Mouse (Mus musculus): ENCODE results near the gene Entpd6. TPM values are rescaled to one million over a fixed set of nuclear protein-coding genes. Genes with fewer than 3 reads are reported as not detected.

Entpd6 gene
- polyA plus RNA-seq, 1 experiment from 2014 or later = 22.6 TPM

DNA sequence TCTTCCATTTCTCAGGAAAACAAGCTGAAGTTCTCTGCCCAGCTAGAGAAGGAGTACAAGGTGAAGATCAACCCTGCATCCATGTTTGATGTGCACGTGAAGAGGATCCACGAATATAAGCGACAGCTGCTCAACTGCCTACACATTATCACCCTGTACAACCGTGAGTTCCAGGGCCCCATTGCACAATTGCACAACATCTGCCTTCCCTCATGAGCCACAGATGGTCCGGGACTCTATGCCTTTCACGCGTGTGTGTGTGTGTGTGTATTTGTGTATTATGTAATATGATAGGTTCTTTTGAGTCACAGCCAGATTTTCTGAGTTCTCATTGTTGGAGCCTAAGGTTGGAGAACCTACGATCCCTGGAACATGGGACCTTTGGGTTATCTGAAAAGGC lies 71.9 kb downstream of the Entpd6 start:
- Histone ChIP-seq H3K4me2 (ENCODE audit: low read depth, severe bottlenecking) (no peak overlapping the region), H3K27me3 (ENCODE audit: control insufficient read depth, insufficient read depth, low read length) (no peaks in the 10 kb centered on the region), H3K9ac (ENCODE audit: low read length) (no peak overlapping the region), H3K4me1 (ENCODE audit: control insufficient read depth, insufficient read depth, low read length) (no peaks in the 10 kb centered on the region), H3K9me3 (ENCODE audit: control insufficient read depth, low read length) (no peaks in the 10 kb centered on the region), H3K27ac (replicated peaks; ENCODE audit: low read depth, low read length) (no peak overlapping the region), H3K4me3 (ENCODE audit: low read depth, low read length) (no peak overlapping the region), H3K36me3 (ENCODE audit: control insufficient read depth, insufficient read depth, low read length) (peaks cover 7% of the 10 kb centered on the region; the same call in 1 of the 2 replicates)
- ATAC-seq (ENCODE audit: insufficient number of reproducible peaks, low FRiP score, low TSS enrichment, low read depth) (no peak), DNase-seq (ENCODE audit: low spot score) (no peak)
- WGBS = 94% methylated on average over 8 of the region's 8 CpGs

Other genes starting within 250 kb of the Entpd6 start
- gene Cst7, start 178.6 kb upstream of the Entpd6 start, polyA plus RNA-seq (2014; fragmentation: Nextera tagmentation; extraction: Ambion mirVana) = 0.33 and 0.36 TPM in 2 replicates
- gene Apmap, start 140.5 kb upstream of the Entpd6 start, polyA plus RNA-seq (2014; fragmentation: Nextera tagmentation; extraction: Ambion mirVana) = 25.3 and 26.2 TPM in 2 replicates
- gene Acss1, start 80.5 kb upstream of the Entpd6 start, polyA plus RNA-seq (2014; fragmentation: Nextera tagmentation; extraction: Ambion mirVana) = 4.2 and 5.7 TPM in 2 replicates
- gene Vsx1, start 59.7 kb upstream of the Entpd6 start, polyA plus RNA-seq (2014; fragmentation: Nextera tagmentation; extraction: Ambion mirVana) = not detected in 2 replicates
- 39.4 and 48.9 TPM in 2 replicates for gene Pygb, start 37.7 kb downstream of the Entpd6 start, polyA plus RNA-seq (2014; fragmentation: Nextera tagmentation; extraction: Ambion mirVana)
- gene Abhd12, start 155.7 kb downstream of the Entpd6 start, polyA plus RNA-seq (2014; fragmentation: Nextera tagmentation; extraction: Ambion mirVana) = 50.1 and 55.5 TPM in 2 replicates
- 78.2 and 83.8 TPM in 2 replicates for gene Gins1, start 156.4 kb downstream of the Entpd6 start, polyA plus RNA-seq (2014; fragmentation: Nextera tagmentation; extraction: Ambion mirVana)

Measured in limb, embryonic 11.5 days (tissue).